Mouse (Mus musculus): Measurements from ENCODE around the gene Otud5.
A peak's percentile ranks its signal among the peaks of the same experiment; 100 is the strongest.

- TF ChIP-seq CTCF (IDR thresholded peaks at IDR 0.05; ENCODE audit: control insufficient read depth, insufficient read depth, low read length) (no peak), POLR2A (IDR thresholded peaks at IDR 0.05; ENCODE audit: borderline replicate concordance, control insufficient read depth, low read depth, low read length) (peak; percentile 79; the same call in 1 of the 2 replicates)
Measured at GRCm38 (mm10) chrX:7841163-7842162, at the start of gene Otud5.

All from bone marrow, adult 2 months (tissue).